Mouse (Mus musculus) heart, embryonic 14.5 days (tissue): ENCODE measurements around the gene Igflr1. TPM values are rescaled to one million over a fixed set of nuclear protein-coding genes. Genes with fewer than 3 reads are reported as not detected.
A peak's percentile ranks its signal among the peaks of the same experiment; 100 is the strongest.

ENCODE experiments used
- ATAC-seq: fragments of 200-750 bp; cut with Nextera tagmentation; 2 replicates; pipeline ENCODE4 v1.8.0; 2017; ENCODE audit warnings: low read depth, moderate TSS enrichment; ENCODE audit not compliant: insufficient number of reproducible peaks, insufficient read depth, low FRiP score
- H3K27ac ChIP-seq, 2 experiments: fragments of 200-500 bp in 1 of 2; fragments of 300-500 bp in 1 of 2; sonication (generic) in 1 of 2; replicated peaks in 1 of 2; 2 replicates each; pipeline ENCODE4 v1.5.1; 2012 to 2014; ENCODE audit warnings: low read depth in 2 of 2, low read length in 2 of 2, control low read depth in 1 of 2, mild to moderate bottlenecking in 1 of 2, mixed read lengths in 1 of 2; ENCODE audit not compliant: control insufficient read depth in 1 of 2, insufficient read depth in 1 of 2
- H3K27me3 ChIP-seq: fragments of 300-500 bp; sonication (generic); 2 replicates; pipeline ENCODE4 v1.6.1; 2014; ENCODE audit warnings: mild to moderate bottlenecking, low read length, control low read depth; ENCODE audit not compliant: control insufficient read depth, insufficient read depth
- H3K36me3 ChIP-seq: fragments of 300-500 bp; sonication (generic); 2 replicates; pipeline ENCODE4 v1.6.1; 2014; ENCODE audit warnings: mild to moderate bottlenecking, control low read depth, low read length, mixed read lengths; ENCODE audit not compliant: control insufficient read depth, insufficient read depth
- H3K4me1 ChIP-seq, 2 experiments: fragments of 200-500 bp in 1 of 2; fragments of 300-500 bp in 1 of 2; sonication (generic) in 1 of 2; 2 replicates each; pipeline ENCODE4 v1.6.1; 2012 to 2014; ENCODE audit warnings: low read length in 2 of 2, control low read depth in 1 of 2, mixed read lengths in 1 of 2; ENCODE audit not compliant: control insufficient read depth in 2 of 2, insufficient read depth in 2 of 2
- H3K4me2 ChIP-seq: fragments of 300-500 bp; sonication (generic); 2 replicates; pipeline ENCODE4 v1.6.1; 2014; ENCODE audit warnings: mild to moderate bottlenecking, low read length
- H3K4me3 ChIP-seq, 2 experiments: fragments of 200-500 bp in 1 of 2; fragments of 300-500 bp in 1 of 2; sonication (generic) in 1 of 2; 2 replicates each; pipeline ENCODE4 v1.5.1; 2012 to 2014; ENCODE audit warnings: low read length in 2 of 2, mild to moderate bottlenecking in 2 of 2, control low read depth in 1 of 2, low read depth in 1 of 2, moderate library complexity in 1 of 2; ENCODE audit not compliant: control insufficient read depth in 1 of 2, insufficient read depth in 1 of 2
- H3K9ac ChIP-seq: fragments of 300-500 bp; sonication (generic); 2 replicates; pipeline ENCODE4 v1.6.1; 2014; ENCODE audit warnings: mild to moderate bottlenecking, low read length
- H3K9me3 ChIP-seq: fragments of 300-500 bp; sonication (generic); 2 replicates; pipeline ENCODE4 v1.6.1; 2016; ENCODE audit warnings: low read length, control low read depth; ENCODE audit not compliant: control insufficient read depth
- WGBS: fragments of 180-500 bp; shearing (Covaris S2); extraction: QIAGEN DNeasy Blood & Tissue Kit; methylation state at CpG from one replicate; pipeline ENCODE4 v1.1.7; 2014; 5-methylcytosine and 5-hydroxymethylcytosine counted together
- polyA plus RNA-seq: library from polyadenylated mRNA; unstranded; fragments of >200 nt; fragmentation: Nextera tagmentation; extraction: Ambion mirVana; gene quantifications from 2 replicates; pipeline ENCODE4 v1.2.1, GENCODE M21; 2014

Igflr1 gene
- polyA plus RNA-seq, 1 experiment from 2014 or later = 2.4 TPM

GRCm38 (mm10) chr7:30549880-30550279 is 15.3 kb upstream of the Igflr1 start:
- H3K9me3 ChIP-seq = no peaks in the 10 kb centered on the region
- ATAC-seq = no peak
- H3K27me3 ChIP-seq = no peaks in the 10 kb centered on the region
- no peak overlapping the region for H3K4me3 ChIP-seq
- H3K9ac ChIP-seq = no peak overlapping the region
- 95% methylated on average over 2 of the region's 2 CpGs for WGBS
- H3K4me1 ChIP-seq = peaks cover 8 to 14% of the 10 kb centered on the region in 2 experiments
- no peak overlapping the region for H3K4me2 ChIP-seq
- H3K36me3 ChIP-seq = peaks cover 45% of the 10 kb centered on the region
- H3K27ac ChIP-seq = no peak overlapping the region

GRCm38 (mm10) chr7:30550603-30551002 is 14.6 kb upstream of the Igflr1 start:
- Histone ChIP-seq H3K27me3 (no peaks in the 10 kb centered on the region), H3K4me2 (no peak overlapping the region), H3K27ac (no peak overlapping the region), H3K9ac (no peak overlapping the region), H3K36me3 (peaks cover 47% of the 10 kb centered on the region), H3K4me3 (no peak overlapping the region), H3K4me1 (peaks cover 8 to 14% of the 10 kb centered on the region in 2 experiments), H3K9me3 (no peaks in the 10 kb centered on the region)
- no peak for ATAC-seq
- 92% methylated on average over 1 of the region's 1 CpGs for WGBS

DNA sequence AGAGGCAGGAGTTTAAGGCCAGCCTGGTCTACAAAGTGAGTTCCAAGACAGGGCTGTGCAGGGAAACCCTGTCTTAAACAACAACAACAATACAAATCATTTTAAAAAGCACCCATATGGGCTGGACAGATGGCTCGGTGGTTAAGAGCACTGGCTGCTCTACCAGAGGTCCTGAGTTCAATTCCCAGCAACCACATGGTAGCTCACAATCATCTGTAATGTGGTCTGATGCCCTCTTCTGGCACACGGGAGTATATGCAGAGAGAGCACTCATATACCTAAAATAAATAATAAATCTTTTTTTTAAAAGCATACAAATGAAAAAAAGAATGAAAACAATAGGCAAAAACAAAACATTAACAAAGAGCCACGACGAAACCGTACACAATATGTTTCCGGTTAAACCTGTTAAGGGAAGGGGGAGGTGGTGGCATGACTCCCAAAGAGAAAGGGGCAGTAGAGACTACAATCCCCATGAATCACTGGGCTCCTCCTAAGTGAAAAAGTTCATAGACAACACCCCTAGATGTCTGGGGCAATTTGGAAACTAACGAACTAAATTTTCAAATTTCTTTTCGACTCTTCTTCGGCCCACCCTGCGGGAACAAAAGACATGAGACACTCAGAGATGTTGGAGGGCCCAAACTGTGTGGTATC is 13.7 kb upstream of the Igflr1 start:
- 3% methylated on average over 10 of the region's 10 CpGs for WGBS
- Histone ChIP-seq H3K4me3 (peak overlapping the region; percentile 73 to 87), H3K4me2 (peak overlapping the region; percentile 86), H3K27me3 (no peaks in the 10 kb centered on the region), H3K9ac (peak overlapping the region; percentile 89), H3K4me1 (peaks cover 8 to 14% of the 10 kb centered on the region in 2 experiments), H3K9me3 (no peaks in the 10 kb centered on the region), H3K36me3 (peaks cover 47% of the 10 kb centered on the region), H3K27ac (peak overlapping the region; percentile 98)
- peak; percentile 27 for ATAC-seq

- peak within 1 kb of the TSS; percentile 89 for H3K9ac ChIP-seq
- no peaks in the 10 kb centered on the region for H3K27me3 ChIP-seq
- H3K36me3 ChIP-seq = peaks cover 48% of the 10 kb centered on the region
- H3K4me2 ChIP-seq = peak within 1 kb of the TSS; percentile 86
- peaks cover 8 to 14% of the 10 kb centered on the region in 2 experiments for H3K4me1 ChIP-seq
- under 1% methylated on average over 44 of the region's 44 CpGs for WGBS
- peak within 1 kb of the TSS; percentile 98 for H3K27ac ChIP-seq
- peak; percentile 86 for ATAC-seq
- H3K4me3 ChIP-seq = peak within 1 kb of the TSS; percentile 73 to 87
- no peaks in the 10 kb centered on the region for H3K9me3 ChIP-seq
Observed at GRCm38 (mm10) chr7:30552102-30553020, 12.9 kb upstream of the Igflr1 start, which contains the start of the genes Hspb6 and Proser3. TSS of gene Hspb6 (plus strand) at chr7:30552178. TSS of gene Proser3 (minus strand) at chr7:30552299.

DNA sequence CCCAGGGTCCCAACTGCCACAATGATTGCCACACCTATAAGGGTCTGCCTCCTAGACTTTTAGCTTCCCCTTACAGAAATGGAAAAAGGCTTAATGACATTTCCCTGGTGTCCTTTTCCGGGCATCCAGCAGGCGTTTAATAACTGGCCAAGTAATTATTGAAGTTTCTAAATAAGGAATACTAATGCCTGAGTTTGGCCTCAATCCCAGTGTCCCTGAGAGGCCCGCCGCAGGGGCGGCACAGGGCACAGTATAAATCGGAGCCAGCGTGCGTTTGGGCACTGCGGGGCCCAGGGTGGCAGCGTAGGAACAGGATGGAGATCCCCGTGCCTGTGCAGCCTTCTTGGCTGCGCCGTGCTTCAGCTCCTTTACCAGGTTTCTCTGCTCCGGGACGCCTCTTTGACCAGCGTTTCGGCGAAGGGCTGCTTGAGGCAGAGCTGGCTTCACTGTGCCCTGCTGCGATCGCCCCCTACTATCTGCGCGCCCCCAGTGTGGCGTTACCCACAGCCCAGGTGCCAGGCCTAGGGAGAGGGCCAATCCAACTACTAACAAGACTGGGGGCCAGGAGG is 12.1 kb upstream of the Igflr1 start:
- Histone ChIP-seq H3K27ac (peak overlapping the region; percentile 98), H3K27me3 (no peaks in the 10 kb centered on the region), H3K9me3 (no peaks in the 10 kb centered on the region), H3K9ac (peak overlapping the region; percentile 89), H3K4me1 (peaks cover 8 to 18% of the 10 kb centered on the region in 2 experiments), H3K4me3 (peak overlapping the region; percentile 67 to 73), H3K4me2 (peak overlapping the region; percentile 86), H3K36me3 (peaks cover 45% of the 10 kb centered on the region)
- peak; percentile 28; the same call in 1 of the 2 replicates for ATAC-seq
- 1% methylated on average over 23 of the region's 23 CpGs for WGBS

DNA sequence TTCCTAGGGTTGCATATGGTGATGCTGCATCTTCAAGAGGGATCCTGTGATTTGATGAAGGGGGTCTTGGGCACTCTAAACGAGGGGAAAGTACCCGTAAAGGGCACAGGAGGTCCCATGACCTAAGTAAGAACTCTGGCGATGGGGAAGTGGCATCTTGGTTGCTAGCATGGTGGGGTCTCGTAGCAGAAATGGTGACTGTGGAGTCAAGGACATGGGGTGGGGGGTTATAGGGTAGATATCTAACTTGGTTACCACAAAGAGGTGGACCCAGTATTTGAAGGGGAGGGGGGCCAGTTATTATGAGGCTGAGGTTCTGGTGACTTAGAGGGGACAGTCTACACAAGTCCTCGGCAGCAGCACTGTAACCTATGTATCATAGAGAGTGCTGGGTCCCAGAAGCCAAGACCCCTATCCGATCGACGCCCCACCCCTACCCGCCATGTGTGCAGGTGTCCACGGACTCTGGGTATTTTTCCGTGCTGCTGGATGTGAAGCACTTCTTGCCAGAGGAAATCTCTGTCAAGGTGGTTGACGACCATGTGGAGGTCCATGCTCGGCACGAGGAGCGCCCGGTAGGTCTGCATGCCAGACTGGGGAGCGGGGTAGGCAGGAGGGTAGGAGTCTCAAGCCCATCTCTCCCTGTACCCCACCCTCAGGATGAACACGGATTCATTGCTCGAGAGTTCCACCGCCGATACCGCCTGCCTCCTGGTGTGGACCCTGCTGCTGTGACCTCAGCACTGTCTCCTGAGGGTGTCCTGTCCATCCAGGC is 11.2 kb upstream of the Igflr1 start:
- H3K4me2 ChIP-seq = peak overlapping the region; percentile 86
- H3K9ac ChIP-seq = peak overlapping the region; percentile 89
- no peaks in the 10 kb centered on the region for H3K9me3 ChIP-seq
- ATAC-seq = no peak
- H3K36me3 ChIP-seq = peaks cover 36% of the 10 kb centered on the region
- no peaks in the 10 kb centered on the region for H3K27me3 ChIP-seq
- H3K27ac ChIP-seq = peak overlapping the region in 1 of 2 experiments; percentile 98; a peak in 2 of 4 replicates
- H3K4me3 ChIP-seq = peak overlapping the region; percentile 67 to 73
- 84% methylated on average over 22 of the region's 22 CpGs for WGBS
- peaks cover 10 to 27% of the 10 kb centered on the region in 2 experiments for H3K4me1 ChIP-seq
